In genomic region chr13:53897176-53897575, GRCm38 (mm10) we compare ENCODE assay signal across 16 mouse cellular contexts.
"Had no signal": no experiment of that assay in that cellular context is flagged by ENCODE, and none has a peak within 500 bp of the region (broad histone marks: within the 10 kb centered on the region; RNA-seq: fewer than 3 reads in every experiment).

No protein-coding gene starts in this region.

- DNase-seq: retina, postnatal 1 day; right cerebral cortex, adult 18-20 months; right cerebral cortex, postnatal 14 days; right cerebral cortex, postnatal 25 days; right cerebral cortex, postnatal 4 days; spleen, adult 18-20 months; thymus, adult 18-20 months; thymus, adult 2 months; thymus, postnatal 14 days; thymus, postnatal 25 days; thymus, postnatal 36 days; thymus, postnatal 4 days had no signal

- H3K9ac ChIP-seq: neural tube, embryonic 13.5 days; neural tube, embryonic 15.5 days; stomach, embryonic 15.5 days had no signal

- H3K27ac ChIP-seq: neural tube, embryonic 13.5 days; neural tube, embryonic 15.5 days; stomach, embryonic 15.5 days; stomach, postnatal 0 days had no signal

- H3K4me2 ChIP-seq: neural tube, embryonic 13.5 days; neural tube, embryonic 15.5 days; stomach, embryonic 15.5 days had no signal

- H3K27me3 ChIP-seq: neural tube, embryonic 13.5 days; neural tube, embryonic 15.5 days; stomach, embryonic 15.5 days had no signal

- H3K9me3 ChIP-seq: neural tube, embryonic 13.5 days; stomach, embryonic 15.5 days had no signal

- H3K4me1 ChIP-seq: stomach, embryonic 15.5 days had no signal

- H3K36me3 ChIP-seq: neural tube, embryonic 13.5 days; neural tube, embryonic 15.5 days; stomach, embryonic 15.5 days had no signal

- H3K4me3 ChIP-seq: neural tube, embryonic 13.5 days; neural tube, embryonic 15.5 days; stomach, embryonic 15.5 days had no signal
